Mouse (Mus musculus) kidney, adult 2 months (tissue): ENCODE results near the gene Coro2b.

Experiments
- CTCF ChIP-seq: fragments of 200-500 bp; conservative IDR thresholded peaks from 2 replicates; pipeline ENCODE4 v1.5.1; 2011; ENCODE audit warnings: low read depth, mild to moderate bottlenecking, control low read depth, low read length, moderate library complexity, mixed read lengths; ENCODE audit not compliant: insufficient read depth, insufficient read length
- POLR2A ChIP-seq: fragments of 200-500 bp; IDR thresholded peaks from one replicate; pipeline ENCODE4 v1.6.1; 2011; ENCODE audit warnings: low read depth, low read length, control low read depth

GRCm38 (mm10) chr9:62498945-62499344, 37.9 kb downstream of the Coro2b start:
- TF ChIP-seq CTCF (no peak), POLR2A (no peak)
